ENCODE assay signal across 13 mouse cellular contexts in genomic region chr9:97002654-97003053, GRCm38 (mm10).
"Had no signal": no experiment of that assay in that cellular context is flagged by ENCODE, and none has a peak within 500 bp of the region (broad histone marks: within the 10 kb centered on the region; RNA-seq: fewer than 3 reads in every experiment).

No protein-coding gene starts in this region.

- DNase-seq: kidney, adult 2 months; kidney, postnatal 14 days; lung, postnatal 36 days; retina, postnatal 1 day; right cerebral cortex, postnatal 4 days; thymus, postnatal 4 days had no signal

- H3K27ac ChIP-seq: kidney, embryonic 15.5 days; left cerebral cortex, adult 2 months; liver, embryonic 15.5 days; midbrain, embryonic 15.5 days; neural tube, embryonic 12.5 days had no signal

- H3K27me3 ChIP-seq: kidney, embryonic 15.5 days; liver, embryonic 15.5 days; midbrain, embryonic 15.5 days; neural tube, embryonic 12.5 days had no signal

- H3K9ac ChIP-seq: liver, embryonic 15.5 days; midbrain, embryonic 15.5 days; neural tube, embryonic 12.5 days had no signal

- H3K9me3 ChIP-seq: kidney, embryonic 15.5 days; limb, embryonic 10.5 days; liver, embryonic 15.5 days; midbrain, embryonic 15.5 days; neural tube, embryonic 12.5 days had no signal

- H3K4me1 ChIP-seq: liver, embryonic 15.5 days; midbrain, embryonic 15.5 days; neural tube, embryonic 12.5 days had no signal

- H3K4me2 ChIP-seq: kidney, embryonic 15.5 days; liver, embryonic 11.5 days; liver, embryonic 15.5 days; midbrain, embryonic 15.5 days; neural tube, embryonic 12.5 days had no signal

- ATAC-seq: midbrain, embryonic 15.5 days had no signal

- H3K36me3 ChIP-seq: kidney, embryonic 15.5 days; liver, embryonic 15.5 days; midbrain, embryonic 15.5 days had no signal

- H3K4me3 ChIP-seq: kidney, embryonic 15.5 days; left cerebral cortex, adult 2 months; limb, embryonic 10.5 days; liver, embryonic 15.5 days; midbrain, embryonic 15.5 days; neural tube, embryonic 12.5 days had no signal
